Mouse (Mus musculus): ENCODE data around the gene Smim7. TPM values are rescaled to one million over a fixed set of nuclear protein-coding genes. Genes with fewer than 3 reads are reported as not detected.

Smim7 gene
- 115 and 121 TPM in 2 replicates for polyA plus RNA-seq (2016; fragmentation: Nextera tagmentation; extraction: Ambion mirVana)

DNA sequence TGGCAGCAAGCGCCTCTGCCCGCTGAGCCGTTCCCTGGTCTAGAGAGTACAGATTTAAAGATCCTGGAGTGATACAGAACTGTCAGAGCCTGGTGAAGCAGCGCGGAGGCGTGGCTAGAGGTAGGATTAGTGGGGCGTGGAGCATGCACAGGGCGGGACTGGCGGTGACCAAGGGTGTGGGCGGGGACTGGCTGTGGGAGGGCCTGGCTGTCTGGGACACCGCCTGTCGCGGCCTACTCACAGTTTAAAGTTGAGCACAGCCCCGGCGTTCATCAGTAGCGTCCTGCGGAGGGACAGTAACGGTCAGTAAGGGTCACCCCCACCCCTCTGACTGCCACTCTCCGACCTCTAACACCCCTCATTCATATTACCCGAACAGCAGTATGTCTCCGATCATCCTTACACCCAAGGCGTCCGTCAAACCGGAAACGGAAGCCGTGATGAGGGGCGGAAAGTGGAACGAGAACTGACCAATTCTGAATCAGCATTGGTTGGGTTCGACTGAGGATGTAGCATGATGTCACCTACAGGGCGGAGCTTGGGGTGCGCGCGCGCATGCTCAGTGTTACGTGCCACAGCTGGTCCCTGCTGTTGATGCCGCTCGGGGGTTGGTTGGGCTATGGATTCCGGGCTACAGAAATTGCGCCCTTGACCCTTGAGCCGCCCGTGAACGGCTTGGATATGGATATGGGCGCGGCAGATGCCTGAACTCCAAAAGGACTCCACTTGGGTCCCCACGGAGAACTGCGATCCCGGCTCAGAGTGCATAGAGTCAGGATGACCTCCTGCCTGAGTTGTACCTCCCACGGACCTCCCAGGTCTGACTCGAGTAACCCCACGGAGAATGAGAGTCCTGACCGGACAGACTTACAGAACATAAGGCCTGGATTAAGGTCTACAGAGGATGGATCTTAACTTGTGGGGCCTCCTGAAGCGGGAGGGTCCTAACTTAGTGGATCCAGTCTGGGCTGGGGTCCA, at the start of gene Smim7:
Gene Smim7, minus strand, starts transcription at position 456 of the 978 bp plus-strand sequence.
- WGBS = under 1% methylated on average over 51 of the region's 52 CpGs
- H3K9me3 ChIP-seq = no peaks in the 10 kb centered on the region

GRCm38 (mm10) chr8:72590198-72590597, 19.3 kb upstream of the Smim7 start:
- Histone ChIP-seq H3K4me2 (no peak overlapping the region), H3K36me3 (no peaks in the 10 kb centered on the region), H3K4me1 (replicated peaks) (no peaks in the 10 kb centered on the region), H3K27me3 (no peaks in the 10 kb centered on the region), H3K27ac (no peak overlapping the region), H3K9me3 (no peaks in the 10 kb centered on the region), H3K4me3 (replicated peaks) (no peak overlapping the region), H3K9ac (replicated peaks) (no peak overlapping the region)
- ATAC-seq (ENCODE audit: insufficient number of reproducible peaks, insufficient read depth, low FRiP score, low TSS enrichment, low read depth) = no peak
- WGBS = 68% methylated on average over 2 of the region's 2 CpGs

More for the DNA sequence above, at the start of gene Smim7:
- Histone ChIP-seq H3K27ac (peak within 1 kb of the TSS; percentile 92), H3K9ac (replicated peaks) (peak within 1 kb of the TSS; percentile 69), H3K4me2 (peak within 1 kb of the TSS; percentile 96), H3K4me3 (replicated peaks) (peak within 1 kb of the TSS; percentile 64), H3K4me1 (replicated peaks) (peaks cover 23% of the 10 kb centered on the region), H3K27me3 (no peaks in the 10 kb centered on the region), H3K36me3 (peaks cover 36% of the 10 kb centered on the region)
- peak; percentile 98 for ATAC-seq (ENCODE audit: insufficient number of reproducible peaks, insufficient read depth, low FRiP score, low TSS enrichment, low read depth)

- Histone ChIP-seq H3K4me3 (replicated peaks) (no peak overlapping the region), H3K9ac (replicated peaks) (no peak overlapping the region), H3K36me3 (no peaks in the 10 kb centered on the region), H3K27me3 (no peaks in the 10 kb centered on the region), H3K27ac (no peak overlapping the region), H3K4me1 (replicated peaks) (no peaks in the 10 kb centered on the region), H3K9me3 (no peaks in the 10 kb centered on the region), H3K4me2 (no peak overlapping the region)
- 66% methylated on average over 7 of the region's 7 CpGs for WGBS
- ATAC-seq (ENCODE audit: insufficient number of reproducible peaks, insufficient read depth, low FRiP score, low TSS enrichment, low read depth) = no peak
Measured at GRCm38 (mm10) chr8:72589286-72589685, 18.4 kb upstream of the Smim7 start.

- H3K36me3 ChIP-seq = no peaks in the 10 kb centered on the region
- WGBS = 86% methylated on average over 10 of the region's 10 CpGs
- no peak overlapping the region for H3K9ac ChIP-seq (replicated peaks)
- H3K27me3 ChIP-seq = no peaks in the 10 kb centered on the region
- no peak overlapping the region for H3K4me3 ChIP-seq (replicated peaks)
- H3K27ac ChIP-seq = no peak overlapping the region
- H3K4me1 ChIP-seq (replicated peaks) = no peaks in the 10 kb centered on the region
- H3K4me2 ChIP-seq = no peak overlapping the region
- ATAC-seq (ENCODE audit: insufficient number of reproducible peaks, insufficient read depth, low FRiP score, low TSS enrichment, low read depth) = no peak
- no peaks in the 10 kb centered on the region for H3K9me3 ChIP-seq
Measured at GRCm38 (mm10) chr8:72588865-72589264, 18.0 kb upstream of the Smim7 start.

- H3K9ac ChIP-seq (replicated peaks) = no peak overlapping the region
- WGBS = 74% methylated on average over 6 of the region's 6 CpGs
- H3K27ac ChIP-seq = no peak overlapping the region
- no peak overlapping the region for H3K4me2 ChIP-seq
- no peaks in the 10 kb centered on the region for H3K36me3 ChIP-seq
- ATAC-seq (ENCODE audit: insufficient number of reproducible peaks, insufficient read depth, low FRiP score, low TSS enrichment, low read depth) = no peak
- no peaks in the 10 kb centered on the region for H3K27me3 ChIP-seq
- no peaks in the 10 kb centered on the region for H3K4me1 ChIP-seq (replicated peaks)
- no peak overlapping the region for H3K4me3 ChIP-seq (replicated peaks)
- H3K9me3 ChIP-seq = no peaks in the 10 kb centered on the region
Measured at GRCm38 (mm10) chr8:72587806-72588205, 16.9 kb upstream of the Smim7 start.

DNA sequence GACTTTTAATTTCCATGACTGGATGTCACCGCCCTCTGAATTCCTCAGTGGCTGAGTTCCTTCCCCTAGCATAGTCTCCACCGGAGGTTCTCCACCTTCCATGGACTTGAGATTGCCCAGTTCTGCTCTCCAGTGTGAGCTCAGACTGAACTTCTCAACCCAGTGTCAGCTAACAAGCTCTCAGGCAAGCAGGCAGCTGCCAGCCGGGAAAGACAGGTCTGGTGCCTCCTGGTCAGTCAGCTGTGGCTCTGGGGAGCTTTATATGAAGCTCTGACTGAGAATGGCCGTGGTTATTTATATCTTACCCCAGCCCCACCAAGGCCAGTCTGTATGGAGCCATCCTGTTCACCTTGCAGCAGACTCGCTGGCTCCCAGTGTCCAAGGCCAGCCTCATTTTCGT, 13.5 kb upstream of the Smim7 start:
- Histone ChIP-seq H3K27ac (no peak overlapping the region), H3K27me3 (no peaks in the 10 kb centered on the region), H3K36me3 (no peaks in the 10 kb centered on the region), H3K4me2 (no peak overlapping the region), H3K4me1 (replicated peaks) (no peaks in the 10 kb centered on the region), H3K4me3 (replicated peaks) (no peak overlapping the region), H3K9me3 (no peaks in the 10 kb centered on the region), H3K9ac (replicated peaks) (no peak overlapping the region)
- ATAC-seq (ENCODE audit: insufficient number of reproducible peaks, insufficient read depth, low FRiP score, low TSS enrichment, low read depth) = no peak
- 76% methylated on average over 6 of the region's 6 CpGs for WGBS

DNA sequence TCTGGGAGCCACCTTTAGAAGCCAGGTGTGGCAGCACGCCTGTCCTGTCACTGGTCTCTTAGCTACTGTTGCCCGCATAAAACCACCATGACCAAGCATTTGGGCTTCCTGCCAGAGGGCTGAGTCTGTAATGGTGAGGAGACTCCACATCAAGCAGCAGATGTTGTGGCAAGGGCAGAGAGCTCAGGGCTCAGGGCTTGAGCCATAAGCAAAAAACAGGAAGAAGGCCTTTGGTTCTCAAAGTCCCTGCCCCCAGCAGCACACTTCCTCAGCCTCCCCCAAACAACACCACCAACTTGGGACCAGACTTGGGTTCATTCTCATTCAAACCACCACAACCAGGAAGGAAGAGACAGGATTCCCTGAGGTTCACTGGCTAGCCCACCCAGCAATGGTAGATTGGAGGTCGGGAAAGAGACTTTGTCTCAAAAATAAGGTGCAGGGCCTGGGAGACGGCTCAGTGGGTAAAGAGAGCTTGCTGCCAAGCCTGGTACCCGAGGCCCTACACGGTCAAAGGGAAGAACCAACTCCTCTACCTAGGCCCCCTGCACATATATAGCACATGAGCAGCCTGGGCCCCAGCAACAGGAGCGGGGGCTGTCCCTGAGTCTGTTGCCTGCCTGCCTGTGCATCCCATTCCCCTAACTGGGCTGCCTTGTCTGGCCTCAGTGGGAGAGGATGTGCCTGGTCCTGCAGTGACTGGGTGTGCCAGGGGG, 12.3 kb upstream of the Smim7 start:
- Histone ChIP-seq H3K36me3 (no peaks in the 10 kb centered on the region), H3K27me3 (no peaks in the 10 kb centered on the region), H3K9me3 (no peaks in the 10 kb centered on the region), H3K4me3 (replicated peaks) (no peak overlapping the region), H3K4me2 (no peak overlapping the region), H3K9ac (replicated peaks) (no peak overlapping the region), H3K27ac (no peak overlapping the region), H3K4me1 (replicated peaks) (no peaks in the 10 kb centered on the region)
- 83% methylated on average over 7 of the region's 7 CpGs for WGBS
- ATAC-seq (ENCODE audit: insufficient number of reproducible peaks, insufficient read depth, low FRiP score, low TSS enrichment, low read depth) = no peak

GRCm38 (mm10) chr8:72579374-72579773, 8.5 kb upstream of the Smim7 start:
- Histone ChIP-seq H3K27ac (no peak overlapping the region), H3K9me3 (no peaks in the 10 kb centered on the region), H3K4me3 (replicated peaks) (no peak overlapping the region), H3K36me3 (no peaks in the 10 kb centered on the region), H3K4me1 (replicated peaks) (no peaks in the 10 kb centered on the region), H3K4me2 (no peak overlapping the region), H3K27me3 (no peaks in the 10 kb centered on the region), H3K9ac (replicated peaks) (no peak overlapping the region)
- WGBS = 69% methylated on average over 9 of the region's 9 CpGs
- ATAC-seq (ENCODE audit: insufficient number of reproducible peaks, insufficient read depth, low FRiP score, low TSS enrichment, low read depth) = no peak

DNA sequence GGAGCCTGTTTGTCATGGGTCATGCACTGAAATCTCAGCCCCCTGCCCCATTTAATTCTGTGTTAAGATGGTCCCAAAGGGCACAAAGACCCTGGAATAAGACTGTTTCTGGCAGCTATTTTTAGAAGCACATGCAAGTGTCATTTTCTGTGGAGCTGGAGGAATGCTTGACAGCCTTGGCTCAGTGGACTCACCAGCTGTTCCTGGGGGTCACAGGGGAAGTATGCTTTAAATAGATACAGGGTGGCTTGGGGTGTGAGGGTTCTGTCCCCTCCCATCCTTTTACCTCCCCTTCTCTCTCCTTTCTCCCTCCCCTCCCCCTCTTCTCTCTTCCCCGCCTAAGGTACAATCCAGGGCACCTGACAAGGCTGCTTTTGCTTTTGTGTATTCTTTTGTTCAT, 7.1 kb upstream of the Smim7 start:
- H3K4me2 ChIP-seq = no peak overlapping the region

DNA sequence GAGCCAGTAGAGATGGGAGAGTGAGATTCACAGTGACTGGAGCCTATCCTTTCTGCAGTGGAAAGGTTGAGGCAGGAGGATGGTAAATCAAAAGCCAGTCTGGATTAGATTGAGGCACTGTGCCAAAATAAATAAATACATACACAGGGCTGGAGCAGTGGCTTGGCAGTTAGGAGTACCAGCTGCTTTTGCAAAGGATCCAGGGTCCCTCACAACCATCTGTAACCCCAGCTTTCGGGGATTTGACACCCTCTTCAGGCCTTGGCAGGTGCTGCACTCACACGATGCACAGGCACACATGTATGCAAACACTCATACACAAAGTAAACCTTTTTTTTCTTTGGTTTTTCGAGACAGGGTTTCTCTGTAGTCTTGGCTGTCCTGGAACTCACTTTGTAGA, 6.4 kb upstream of the Smim7 start:
- H3K36me3 ChIP-seq = no peaks in the 10 kb centered on the region
- no peak overlapping the region for H3K27ac ChIP-seq
- WGBS = 72% methylated on average over 3 of the region's 3 CpGs
- H3K9ac ChIP-seq (replicated peaks) = no peak overlapping the region
- ATAC-seq (ENCODE audit: insufficient number of reproducible peaks, insufficient read depth, low FRiP score, low TSS enrichment, low read depth) = no peak
- no peak overlapping the region for H3K4me2 ChIP-seq
- no peak overlapping the region for H3K4me3 ChIP-seq (replicated peaks)
- H3K9me3 ChIP-seq = no peaks in the 10 kb centered on the region
- no peaks in the 10 kb centered on the region for H3K27me3 ChIP-seq
- peaks cover 12% of the 10 kb centered on the region for H3K4me1 ChIP-seq (replicated peaks)

More for the DNA sequence above, 7.1 kb upstream of the Smim7 start:
- Histone ChIP-seq H3K9me3 (no peaks in the 10 kb centered on the region), H3K27me3 (no peaks in the 10 kb centered on the region), H3K36me3 (no peaks in the 10 kb centered on the region), H3K9ac (replicated peaks) (no peak overlapping the region), H3K4me3 (replicated peaks) (no peak overlapping the region), H3K4me1 (replicated peaks) (peaks cover 5% of the 10 kb centered on the region), H3K27ac (no peak overlapping the region)
- ATAC-seq (ENCODE audit: insufficient number of reproducible peaks, insufficient read depth, low FRiP score, low TSS enrichment, low read depth) = no peak
- WGBS = 89% methylated on average over 1 of the region's 1 CpGs

DNA sequence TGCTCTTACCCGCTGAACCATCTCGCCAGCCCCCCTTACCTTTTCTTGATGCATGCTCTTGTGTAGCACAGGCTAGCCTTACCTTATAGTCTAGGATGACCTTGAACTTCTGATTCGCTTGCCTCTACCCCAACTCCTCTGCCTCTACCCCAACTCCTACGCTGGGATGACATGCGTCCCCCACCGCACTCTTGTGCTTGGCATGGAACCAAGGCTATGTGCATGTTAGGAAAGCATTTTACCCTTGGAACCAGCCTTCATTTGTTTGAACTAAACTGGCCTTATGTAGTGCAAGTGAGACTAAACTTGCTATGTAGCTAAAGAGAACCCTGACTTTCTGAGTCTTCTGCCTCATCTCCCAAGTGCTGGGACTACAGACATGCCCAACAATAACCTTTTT, 5.0 kb upstream of the Smim7 start:
- H3K4me1 ChIP-seq (replicated peaks) = peaks cover 13% of the 10 kb centered on the region
- H3K9ac ChIP-seq (replicated peaks) = no peak overlapping the region
- WGBS = 94% methylated on average over 6 of the region's 6 CpGs
- H3K36me3 ChIP-seq = no peaks in the 10 kb centered on the region
- H3K27me3 ChIP-seq = no peaks in the 10 kb centered on the region
- ATAC-seq (ENCODE audit: insufficient number of reproducible peaks, insufficient read depth, low FRiP score, low TSS enrichment, low read depth) = no peak
- no peaks in the 10 kb centered on the region for H3K9me3 ChIP-seq
- no peak overlapping the region for H3K4me3 ChIP-seq (replicated peaks)
- H3K4me2 ChIP-seq = no peak overlapping the region
- H3K27ac ChIP-seq = no peak overlapping the region
